Mouse (Mus musculus): ENCODE measurements around the gene Vmn2r68. TPM values are rescaled to one million over a fixed set of nuclear protein-coding genes. Genes with fewer than 3 reads are reported as not detected.

The Vmn2r68 gene
- total RNA-seq (2015; ENCODE audit: low replicate concordance) (not detected in 2 replicates), total RNA-seq (2017; ENCODE audit: low replicate concordance) (not detected in 2 replicates)

DNA sequence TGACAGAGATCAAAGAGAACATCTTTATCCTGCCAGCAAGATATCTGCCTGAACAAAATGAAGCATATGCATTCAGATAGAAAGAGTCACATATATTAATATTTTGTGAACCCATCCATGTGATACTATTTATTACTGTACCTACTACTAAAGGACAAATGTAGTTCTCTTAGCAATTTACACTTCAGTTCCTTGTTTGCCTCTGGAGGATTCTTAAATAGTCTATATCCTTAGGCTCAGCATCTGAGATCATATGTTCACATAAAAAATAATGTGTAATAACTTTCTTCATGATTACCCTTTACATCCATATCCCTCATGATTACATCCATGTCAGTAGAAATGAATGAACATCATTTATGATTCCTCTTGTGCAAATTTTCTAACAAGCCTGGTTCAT lies at the start of gene Vmn2r68:
Vmn2r68 (minus strand) TSS at position 101 of the 400 bp plus-strand sequence.
- no peak for ATAC-seq (replicated peaks; ENCODE audit: low FRiP score, poor library complexity, severe bottlenecking)

Other genes with a start within 250 kb of the Vmn2r68 start
- not detected in 2 replicates for gene Vmn2r66, start 225.5 kb downstream of the Vmn2r68 start, total RNA-seq (2015; ENCODE audit: low replicate concordance)
- gene Vmn2r66, start 225.5 kb downstream of the Vmn2r68 start, total RNA-seq (2017; ENCODE audit: low replicate concordance): not detected in 2 replicates
- gene Vmn2r67, start 81.8 kb downstream of the Vmn2r68 start, total RNA-seq (2015; ENCODE audit: low replicate concordance): not detected in 2 replicates
- gene Vmn2r67, start 81.8 kb downstream of the Vmn2r68 start, total RNA-seq (2017; ENCODE audit: low replicate concordance): not detected in 2 replicates
- gene Vmn2r69, start 178.1 kb upstream of the Vmn2r68 start, total RNA-seq (2015; ENCODE audit: low replicate concordance): not detected in 2 replicates
- gene Vmn2r69, start 178.1 kb upstream of the Vmn2r68 start, total RNA-seq (2017; ENCODE audit: low replicate concordance): not detected in 2 replicates

Data from erythroid progenitor cell, adult 5-6 weeks (primary cell).